Mouse (Mus musculus) retina, postnatal 7 days (tissue): ENCODE measurements around the gene 2610528A11Rik.
"Not testable (repeated sequence)": the region's sequence is repeated elsewhere in the genome, so short reads cannot be mapped to it uniquely, and the experiment has no call there.

Experiments
- DNase-seq: peaks from one replicate; pipeline ENCODE4 v3.0.0-alpha.2; 2012; ENCODE audit warnings: low read depth, low spot score

The 2610528A11Rik gene

DNA sequence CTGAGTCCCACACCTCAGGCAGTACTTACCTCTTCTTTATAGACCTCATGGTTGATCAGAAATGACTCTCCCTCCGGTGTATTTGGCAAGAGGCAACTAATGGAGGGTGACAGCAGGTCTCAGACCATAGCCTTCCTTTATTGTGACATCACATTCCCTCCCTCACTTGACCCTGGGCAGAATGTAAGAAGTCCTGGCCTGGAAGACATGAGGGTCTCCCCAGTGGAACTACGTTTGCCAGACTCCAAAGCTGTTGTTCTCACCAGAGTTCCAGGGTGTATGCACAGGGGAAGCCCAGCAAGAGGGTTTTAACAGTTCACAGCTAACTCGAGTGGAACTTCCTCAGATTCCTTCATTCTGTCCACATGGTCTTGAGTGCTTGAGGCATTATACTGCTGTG lies at the start of gene 2610528A11Rik:
TSS of gene 2610528A11Rik (minus strand) at position 101 of the 400 bp plus-strand sequence.
- DNase-seq, result no peak

DNA sequence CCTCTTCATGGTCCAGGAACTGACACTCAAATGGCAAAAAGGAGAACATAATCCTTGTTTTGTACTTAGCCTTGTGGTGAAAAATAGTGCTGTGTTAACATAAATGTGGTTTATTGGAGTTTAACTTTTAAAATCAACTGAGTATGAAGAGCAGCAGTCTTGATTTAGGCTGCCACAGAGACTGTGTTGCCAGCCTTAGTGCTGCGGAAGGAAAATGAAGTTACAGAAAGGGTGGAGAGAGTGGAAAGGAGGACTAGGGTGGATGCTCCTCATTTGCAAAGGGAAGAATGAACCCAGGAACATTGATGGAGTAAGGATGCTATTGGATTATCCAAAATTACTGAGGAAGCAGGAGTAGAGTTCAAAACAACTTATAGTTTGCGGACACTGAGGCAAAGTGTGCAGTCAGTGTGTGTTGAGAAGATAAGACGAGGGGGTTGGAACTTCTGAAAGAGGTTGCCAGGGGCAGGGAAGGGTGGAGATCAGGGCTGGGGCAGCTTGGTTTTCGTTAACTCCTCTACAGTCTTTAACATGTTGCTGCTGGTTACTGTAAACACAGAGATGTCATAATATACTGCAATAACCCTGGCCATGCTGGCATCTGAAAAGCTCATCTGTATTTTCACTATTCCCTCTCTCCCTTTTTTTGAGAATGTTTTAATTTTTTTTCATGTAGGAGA lies 49.6 kb upstream of the 2610528A11Rik start:
- no peak for DNase-seq

DNA sequence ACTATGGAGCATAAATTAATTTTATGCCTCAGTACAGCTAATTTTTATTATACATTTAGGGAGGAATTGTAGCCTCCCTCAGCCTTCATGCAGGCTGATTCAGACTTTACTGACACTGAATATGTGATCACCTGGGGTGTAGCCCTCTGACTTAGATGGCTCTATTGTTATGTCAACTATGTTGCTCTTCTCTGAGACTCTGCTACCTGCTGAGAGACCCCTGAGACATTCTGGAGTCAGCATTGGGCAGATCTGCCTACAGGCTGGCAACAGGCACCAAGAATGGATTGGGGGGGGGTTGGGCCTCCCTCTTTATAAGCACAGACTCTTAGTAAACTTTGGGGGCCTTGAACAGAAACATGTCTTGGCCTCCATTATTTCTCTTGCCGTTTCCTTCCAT lies 40.6 kb upstream of the 2610528A11Rik start:
- DNase-seq, result no peak

DNA sequence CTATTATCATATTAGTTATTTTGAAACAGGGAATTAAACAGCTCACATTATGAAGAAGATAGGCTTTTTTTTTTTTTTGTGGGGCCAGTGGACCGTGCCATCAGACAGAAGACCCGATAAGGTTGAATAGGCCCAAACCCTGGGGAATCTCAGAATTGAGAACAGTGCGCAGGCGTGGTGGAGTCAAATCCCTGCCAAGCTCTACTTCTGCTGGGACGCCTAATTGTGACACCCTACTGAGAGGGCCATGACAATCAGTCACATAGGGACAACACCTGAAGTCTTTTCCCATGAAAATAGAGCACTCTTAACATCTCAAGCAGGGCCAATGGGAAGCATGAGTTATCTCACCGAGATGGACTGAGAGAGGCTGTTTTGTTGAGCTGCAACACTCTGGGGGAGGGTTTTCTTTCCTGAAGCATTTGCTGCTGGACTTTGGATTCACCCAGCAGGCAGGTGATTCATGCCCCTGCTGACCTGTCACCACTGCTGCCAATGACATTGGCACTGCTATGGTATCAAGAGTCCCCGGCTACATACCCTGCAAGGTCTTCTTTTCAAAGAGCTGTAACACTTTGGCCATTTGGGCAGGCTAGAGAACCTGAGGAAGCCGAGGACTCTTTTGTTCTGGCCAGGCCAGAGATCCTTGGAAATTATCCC lies 25.4 kb upstream of the 2610528A11Rik start:
- DNase-seq, result no peak

DNA sequence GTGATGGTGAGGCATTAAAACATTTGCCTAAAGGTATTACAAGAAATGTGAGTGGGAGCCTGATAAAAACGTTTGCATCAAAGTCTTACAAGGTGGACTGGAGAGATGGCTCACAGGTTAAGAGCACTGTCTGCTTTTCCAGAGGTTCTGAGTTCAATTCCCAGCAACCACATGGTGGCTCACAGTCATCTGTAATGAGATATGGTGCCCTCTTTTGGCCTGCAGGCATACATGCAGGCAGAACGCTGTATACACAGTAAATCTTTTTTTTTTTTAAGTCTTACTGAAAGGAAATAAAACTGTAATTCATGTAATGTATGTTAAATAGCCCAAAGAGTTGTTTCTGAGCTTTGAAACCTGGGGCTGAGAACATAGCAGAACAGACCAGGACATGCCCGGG lies 23.8 kb upstream of the 2610528A11Rik start:
- not testable (repeated sequence) for DNase-seq

DNA sequence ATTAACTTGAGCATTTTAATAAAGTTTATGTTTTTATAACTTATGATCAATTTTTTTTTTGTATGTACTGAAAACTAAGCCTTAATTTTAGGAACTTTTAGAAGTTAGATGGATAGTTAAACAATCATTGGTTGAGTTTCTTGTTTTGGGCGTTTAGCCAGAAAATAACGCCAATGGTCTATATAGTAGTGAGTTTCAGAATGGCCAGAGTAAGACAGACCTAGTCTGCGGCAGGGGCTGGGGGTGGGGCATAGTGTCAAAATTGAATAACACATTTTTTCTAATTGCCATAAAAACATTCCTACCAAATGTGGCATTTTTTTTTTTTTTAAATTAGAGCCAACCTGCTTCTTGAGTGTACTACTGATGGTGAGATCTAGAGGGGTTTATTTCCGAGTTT lies 22.3 kb upstream of the 2610528A11Rik start:
- no peak for DNase-seq

DNA sequence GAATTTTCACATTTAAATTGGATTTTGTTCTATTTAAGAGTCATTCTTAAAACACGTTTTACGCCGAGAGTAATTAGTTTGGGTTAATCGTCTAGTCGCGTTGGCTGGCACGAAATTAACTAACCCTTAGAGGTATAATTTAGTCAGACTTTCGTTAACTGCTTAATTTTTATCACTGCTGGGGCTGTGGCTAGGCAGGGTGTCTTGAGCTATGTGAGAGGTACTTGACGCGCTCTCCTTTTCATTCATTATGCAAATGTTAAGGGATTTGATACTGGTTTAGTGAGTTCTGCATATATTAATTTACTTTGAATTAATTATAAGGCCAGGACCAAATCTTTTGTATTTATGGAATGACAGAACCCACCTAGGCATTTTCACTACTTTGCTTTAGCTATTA lies 21.8 kb upstream of the 2610528A11Rik start:
- no peak for DNase-seq

DNA sequence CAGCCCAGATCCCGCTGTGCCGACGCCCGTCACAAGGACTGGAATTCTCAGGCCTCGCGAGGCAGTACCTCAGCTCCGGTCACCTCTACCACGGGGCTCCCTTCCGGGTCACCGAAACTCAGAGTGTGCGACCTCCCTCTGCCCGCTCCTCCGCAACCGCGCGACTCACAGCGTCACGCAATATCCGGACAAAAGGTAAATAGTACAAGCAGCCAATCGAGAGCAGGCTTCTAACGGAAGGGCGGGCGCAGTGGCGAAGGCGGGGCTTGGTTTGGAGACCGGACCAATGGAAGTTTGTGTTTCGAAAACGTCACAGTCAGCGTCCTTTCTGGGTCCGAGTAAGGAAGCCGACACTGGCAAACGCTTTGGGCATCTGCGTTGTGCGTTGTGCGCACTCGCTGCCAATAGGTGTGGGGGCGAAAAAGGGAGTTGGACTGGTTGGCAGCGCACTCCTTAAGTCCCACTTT lies 21.3 kb upstream of the 2610528A11Rik start, which contains the start of gene Ghitm:
TSS of gene Ghitm (minus strand) at position 146 of the 467 bp plus-strand sequence.
- DNase-seq, result peak; percentile 93

DNA sequence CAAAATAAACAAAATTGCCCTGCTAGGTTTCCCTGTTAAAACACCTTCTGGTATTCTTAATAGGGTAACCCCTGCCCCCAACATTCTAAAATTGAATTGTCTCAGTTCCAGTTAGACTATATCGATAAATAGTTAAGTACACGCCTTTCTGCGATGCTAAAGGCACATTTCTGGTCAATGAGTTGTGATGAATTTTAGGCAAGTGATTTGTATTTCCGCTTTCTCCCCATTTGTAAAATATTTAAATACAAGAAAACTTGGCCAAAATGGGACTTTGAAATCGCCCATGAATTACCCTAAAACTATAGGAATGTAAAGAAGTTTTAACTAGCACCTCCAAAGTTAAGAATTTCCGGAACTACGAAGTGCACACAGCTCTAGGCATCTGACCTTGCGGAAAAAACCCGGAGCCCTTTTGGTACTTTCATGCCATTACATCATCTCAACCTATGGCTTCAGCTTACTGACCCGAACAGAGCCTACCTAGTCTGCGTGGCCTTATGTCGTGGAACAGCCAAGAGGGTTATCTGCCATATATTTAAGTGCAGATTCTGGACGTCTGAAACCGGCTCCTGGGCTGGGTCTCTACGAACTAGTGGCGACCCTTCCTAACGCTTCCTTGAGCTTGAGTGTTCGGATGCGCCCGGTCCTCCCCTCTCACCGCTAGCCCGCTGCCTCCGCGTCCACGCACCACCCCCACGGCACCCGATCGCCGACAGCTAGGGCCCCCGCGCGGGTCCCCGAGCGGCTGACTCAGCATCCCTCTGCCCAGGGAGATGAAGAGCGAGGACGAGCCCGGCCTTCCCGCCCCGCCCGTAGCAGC lies 20.7 kb upstream of the 2610528A11Rik start:
- DNase-seq, result peak; percentile 8

DNA sequence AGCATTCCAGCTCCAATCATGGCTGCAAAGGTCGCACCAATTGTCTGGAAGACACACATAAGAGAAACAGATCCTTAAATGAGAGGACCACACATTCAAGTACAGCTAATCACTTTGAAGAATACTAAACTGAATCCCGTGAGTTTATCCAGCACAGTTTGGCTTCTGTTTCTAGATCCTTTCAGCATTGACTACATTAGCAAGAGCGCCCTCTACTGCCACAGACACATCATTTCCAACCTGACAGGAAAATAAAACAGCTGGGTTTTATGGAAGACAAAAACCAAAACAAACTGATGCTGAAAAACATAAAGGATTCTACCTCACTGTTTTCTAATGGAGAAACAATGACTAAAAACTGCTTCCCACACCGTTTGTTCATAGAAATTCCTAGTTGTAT lies 13.8 kb upstream of the 2610528A11Rik start:
- peak; percentile 56 for DNase-seq

DNA sequence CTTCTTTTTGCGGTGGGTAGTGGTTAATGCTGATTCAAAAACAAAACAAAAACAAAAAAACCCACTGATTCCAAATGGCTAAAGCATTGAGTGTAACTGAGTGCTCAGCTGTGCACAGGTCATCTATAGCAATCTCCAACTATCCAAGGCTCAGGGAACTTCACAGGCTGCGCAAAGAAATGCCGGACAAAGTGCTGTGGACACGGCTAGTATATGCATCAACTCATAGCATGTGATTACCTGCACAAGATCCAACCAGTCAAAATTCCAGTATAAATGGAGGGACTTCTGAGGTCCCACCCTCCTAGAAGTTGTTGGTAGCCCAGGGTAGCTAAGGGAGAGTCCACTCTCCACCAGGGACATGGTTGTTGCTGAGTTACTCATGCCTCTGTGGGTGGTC lies 5.4 kb upstream of the 2610528A11Rik start:
- no peak for DNase-seq

DNA sequence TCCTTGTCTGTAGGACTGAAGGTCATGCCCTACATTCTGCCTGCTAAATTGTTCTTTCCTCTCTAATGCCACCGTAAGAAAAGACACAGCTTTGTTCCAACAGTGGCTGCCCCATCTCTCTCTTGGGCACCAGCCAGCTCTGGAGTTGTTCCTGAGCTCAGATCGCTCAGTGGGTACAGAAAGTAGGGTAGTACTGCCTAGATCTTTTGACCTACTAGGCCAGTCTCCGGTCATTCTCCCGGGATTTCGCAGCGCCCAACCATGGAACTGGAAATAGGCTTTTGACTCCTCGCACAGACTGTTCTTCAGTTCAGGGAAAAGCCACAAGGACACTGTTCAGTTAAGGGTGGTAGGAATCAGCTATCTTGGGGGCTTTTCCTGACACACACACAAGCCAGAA lies 891 bp downstream of the 2610528A11Rik start:
- DNase-seq, result no peak

DNA sequence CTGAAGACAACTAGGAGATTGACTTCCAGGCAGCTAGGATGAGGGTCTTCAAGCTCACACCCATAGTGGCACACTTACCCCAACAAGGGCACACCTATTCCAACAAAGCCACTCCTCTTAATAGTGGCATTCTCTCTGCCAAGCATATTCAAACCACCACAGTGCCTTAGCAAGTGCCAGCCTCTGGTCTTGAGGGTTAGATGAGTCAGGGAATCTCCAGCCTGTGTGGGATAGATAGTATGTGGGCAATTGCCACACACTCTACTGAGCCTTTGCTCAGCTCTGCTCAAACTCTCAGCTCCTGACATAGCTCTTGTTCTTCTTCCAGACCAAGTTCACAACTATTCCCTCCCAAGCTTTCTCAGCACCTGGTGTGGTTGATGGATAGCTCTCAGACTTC lies 2.5 kb downstream of the 2610528A11Rik start:
- no peak for DNase-seq

DNA sequence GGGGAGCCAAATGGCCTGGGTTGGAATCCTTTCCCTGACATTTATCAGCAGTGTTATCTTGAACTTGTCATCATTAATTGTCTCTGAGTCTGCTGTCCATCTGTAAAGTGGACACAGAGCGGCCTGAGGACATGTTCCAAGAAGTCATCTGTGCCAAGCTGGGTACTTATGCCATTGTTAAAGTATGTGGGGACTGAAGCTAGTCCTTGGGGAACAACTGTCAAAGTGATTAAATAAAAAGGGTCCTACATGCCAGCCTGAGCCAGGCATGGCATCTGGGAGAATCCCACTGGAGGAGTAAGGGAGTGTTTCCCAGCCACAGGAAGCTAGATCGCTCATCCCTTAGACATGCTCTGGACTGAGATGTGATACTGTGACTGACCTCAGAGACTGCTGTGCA lies 3.4 kb downstream of the 2610528A11Rik start:
- DNase-seq, result no peak

DNA sequence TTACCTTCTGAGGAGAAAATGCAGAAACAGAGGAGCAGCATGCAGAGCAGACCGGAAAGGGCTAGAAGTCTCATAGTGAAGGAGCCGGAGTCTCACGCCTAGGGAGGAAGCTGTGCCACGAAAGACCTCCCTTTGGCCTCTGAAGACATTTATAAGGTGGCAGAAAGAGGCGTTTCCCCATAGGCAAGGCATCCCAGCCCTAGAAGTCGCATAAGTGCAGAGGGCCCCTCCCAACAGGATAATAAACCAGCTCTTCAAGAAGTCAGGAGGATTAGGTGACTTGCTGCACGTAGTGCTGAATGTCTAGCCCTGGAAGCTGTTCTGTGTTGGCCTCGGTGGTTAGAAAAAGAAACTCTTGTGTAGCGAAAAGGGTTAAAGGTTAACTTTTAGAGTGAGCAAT lies 3.8 kb downstream of the 2610528A11Rik start:
- DNase-seq, result no peak

DNA sequence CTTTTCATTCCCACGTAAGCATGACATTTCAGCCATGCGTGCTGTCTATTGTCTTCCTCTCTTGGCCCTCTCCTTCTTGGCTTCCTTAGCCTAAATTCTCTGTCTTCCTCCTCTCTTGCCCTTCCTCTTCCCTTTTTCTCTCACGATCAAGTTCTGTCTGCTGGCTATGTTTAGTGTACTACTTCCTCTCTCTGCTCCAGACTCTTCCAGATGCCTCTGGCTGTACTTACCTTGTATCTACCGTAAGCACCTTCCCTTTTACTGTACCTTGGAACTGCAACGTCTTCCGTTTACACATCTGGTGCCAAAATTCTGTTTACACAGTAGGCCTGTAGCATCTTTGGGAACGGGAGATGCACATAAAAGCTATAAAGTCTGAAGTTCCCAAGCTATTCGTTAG lies 4.4 kb downstream of the 2610528A11Rik start:
- DNase-seq, result no peak

DNA sequence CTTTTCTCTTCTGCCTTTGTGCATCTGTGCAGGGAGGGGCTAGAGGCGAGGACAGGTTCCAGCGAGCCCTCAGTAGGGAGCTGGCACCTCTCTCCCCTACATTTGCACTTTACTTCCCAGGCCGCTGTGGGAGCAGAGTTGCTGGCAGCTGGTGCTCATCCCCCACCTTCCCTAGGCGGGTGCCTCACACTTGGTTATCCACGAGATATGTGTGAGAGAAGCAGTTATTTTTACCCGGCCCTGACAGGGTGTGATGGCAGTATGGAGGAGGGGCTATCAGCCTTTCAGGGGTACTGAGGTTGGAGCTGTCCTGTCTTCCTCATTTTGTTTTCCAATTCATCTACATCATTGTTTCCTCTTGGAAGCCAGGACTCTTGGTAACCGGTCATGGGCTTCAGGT lies 8.0 kb downstream of the 2610528A11Rik start:
- DNase-seq, result no peak

DNA sequence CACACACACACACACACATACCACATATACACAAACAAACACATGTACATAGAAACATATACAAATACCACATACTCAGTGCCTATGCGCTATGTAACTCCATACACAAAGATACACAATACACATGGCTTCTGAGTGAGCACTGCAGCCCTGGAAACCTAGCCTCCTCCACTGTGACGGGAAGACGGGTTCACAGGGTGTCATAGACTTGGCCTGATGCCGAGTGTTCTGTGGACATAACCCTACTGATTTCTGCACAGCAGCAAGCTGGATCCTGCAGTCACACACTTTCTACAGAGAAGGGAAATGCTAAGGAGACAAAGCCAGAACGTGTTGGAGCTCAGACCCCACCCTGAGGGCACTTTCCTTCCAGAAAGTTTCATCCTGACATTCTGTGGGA lies 9.1 kb downstream of the 2610528A11Rik start:
- DNase-seq, result no peak

DNA sequence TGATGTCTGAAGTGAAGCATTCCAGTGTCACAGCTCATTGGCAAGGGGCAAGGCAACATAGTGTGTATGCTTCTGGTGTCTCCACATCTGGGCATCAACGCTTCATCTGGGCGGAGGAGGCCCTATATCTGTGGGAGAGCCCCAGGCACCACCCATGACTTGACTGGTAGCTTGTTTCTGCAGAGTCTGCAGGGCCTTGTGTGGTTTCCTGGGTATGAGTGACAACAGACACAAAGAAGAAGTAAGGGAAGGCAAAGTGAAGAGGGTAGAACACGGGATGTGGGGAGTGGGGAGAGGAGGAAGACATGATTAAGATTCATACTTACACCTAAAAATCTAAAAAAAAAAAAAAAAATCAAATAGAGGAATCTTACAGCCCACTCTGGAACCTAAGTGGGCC lies 11.3 kb downstream of the 2610528A11Rik start:
- DNase-seq, result no peak

DNA sequence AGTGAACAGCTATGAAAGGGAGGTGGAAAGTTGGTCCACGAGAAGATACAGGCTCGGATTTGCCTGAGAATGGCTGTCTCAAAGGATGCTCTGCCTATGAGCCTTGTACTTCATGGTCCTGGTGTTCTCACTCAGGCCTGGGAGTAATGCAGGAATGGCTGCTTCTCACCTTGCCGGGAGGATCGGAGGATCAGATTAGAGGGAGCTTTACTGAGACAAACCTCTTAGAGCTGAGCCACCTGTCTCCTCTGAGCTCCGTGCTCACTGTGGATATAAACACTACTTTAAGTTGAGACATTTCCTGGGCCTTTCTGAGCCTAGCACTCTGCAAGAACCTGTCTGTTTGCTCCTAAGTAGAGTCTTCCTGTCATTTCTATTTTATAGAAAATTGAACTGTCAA lies 12.3 kb downstream of the 2610528A11Rik start:
- peak; percentile 61 for DNase-seq

DNA sequence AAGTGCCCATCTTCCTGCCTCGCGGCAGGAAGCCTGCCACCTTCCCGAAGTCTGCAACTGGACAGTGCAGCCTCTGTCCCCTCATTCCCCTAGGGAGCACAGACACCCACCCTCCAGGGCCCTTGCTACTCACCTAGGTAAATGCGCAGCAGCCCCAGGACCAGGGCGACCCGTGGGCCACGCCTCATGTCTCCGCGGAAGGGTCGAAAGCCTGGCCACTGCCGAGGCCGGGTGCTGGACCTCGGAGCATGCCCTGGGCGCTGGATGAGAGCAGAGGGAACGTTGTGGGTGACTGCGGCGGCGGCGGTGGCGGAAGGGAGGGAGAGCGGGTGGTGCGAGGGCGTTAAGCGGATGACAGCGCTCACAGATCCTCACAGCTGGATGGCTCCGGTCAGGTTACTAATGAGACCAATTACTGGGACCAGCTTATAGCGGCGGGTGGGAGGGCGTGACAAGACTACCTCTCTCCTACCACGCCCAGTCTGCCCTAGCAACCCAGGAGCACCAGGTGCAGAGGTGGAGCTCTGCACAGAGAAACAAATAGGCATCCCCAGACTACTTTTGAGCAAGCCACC lies 15.8 kb downstream of the 2610528A11Rik start, which contains the start of gene Cdhr1:
TSS of gene Cdhr1 (minus strand) at position 392 of the 575 bp plus-strand sequence.
- peak; percentile 78 for DNase-seq

DNA sequence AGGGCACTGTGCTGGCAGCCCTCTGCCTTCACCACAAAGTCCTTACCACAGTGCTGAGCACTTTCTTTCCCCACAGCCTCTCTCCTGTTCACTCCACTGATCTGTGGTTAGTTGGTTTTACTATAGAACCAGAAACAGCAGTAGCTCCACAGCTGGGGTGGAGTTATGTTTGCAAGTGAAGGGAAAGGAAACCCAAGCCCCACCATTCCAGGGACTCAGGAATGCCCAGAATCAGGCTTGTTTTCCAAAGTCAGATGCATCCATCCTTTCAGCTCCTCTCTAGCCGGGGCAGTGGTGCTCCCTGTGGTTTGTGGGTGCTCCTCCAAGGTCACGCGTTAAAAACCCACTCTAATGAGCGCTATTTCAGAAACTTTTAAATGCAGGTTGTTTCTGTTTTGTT lies 18.3 kb downstream of the 2610528A11Rik start:
- DNase-seq, result no peak
